Mouse (Mus musculus): ENCODE measurements around the gene Tsr2. TPM values are rescaled to one million over a fixed set of nuclear protein-coding genes. Genes with fewer than 3 reads are reported as not detected.

Gene Tsr2
- total RNA-seq, 2 experiments from 2014 or later, result 10.1 to 10.6 TPM

GRCm38 (mm10) chrX:151047431-151048058 is 48.8 kb downstream of the Tsr2 start:
- DNase-seq (ENCODE audit: low spot score), result peak; percentile 12
- intact Hi-C loops (cut with DNase I), result no loop called here

GRCm38 (mm10) chrX:151046777-151047430 is 49.4 kb downstream of the Tsr2 start:
- intact Hi-C loops (cut with DNase I), result no loop called here
- DNase-seq (ENCODE audit: low spot score), result peak; percentile 70

- no peak for DNase-seq (ENCODE audit: low spot score)
- intact Hi-C loops (cut with DNase I), result no loop called here
These were observed 50.0 kb downstream of the Tsr2 start for GRCm38 (mm10) chrX:151046321-151046720.

- intact Hi-C loops (cut with DNase I), result no loop called here
- DNase-seq (ENCODE audit: low spot score), result no peak
These were observed 50.5 kb downstream of the Tsr2 start, which contains the start of gene Fgd1 for GRCm38 (mm10) chrX:151045850-151046249. Gene Fgd1, plus strand, starts transcription at chrX:151046150.

- DNase-seq (ENCODE audit: low spot score), result no peak
- intact Hi-C loops (cut with DNase I), result no loop called here
These were observed 55.1 kb downstream of the Tsr2 start for GRCm38 (mm10) chrX:151041223-151041622.

Other genes with a start within 250 kb of the Tsr2 start
- gene Gnl3l, start 79.2 kb downstream of the Tsr2 start, total RNA-seq (2021), result 10 to 100 TPM; 34.9 to 40.3 TPM
- gene Fgd1, start 50.4 kb downstream of the Tsr2 start, total RNA-seq (2021), result 10 to 100 TPM in 1 of 2 experiments, 1 to 10 TPM in 1; 9.2 to 10.9 TPM
- under 1 TPM; 0.10 to 0.17 TPM for gene Wnk3, start 101.5 kb upstream of the Tsr2 start, total RNA-seq (2021)
- gene Fam120c, start 247.6 kb upstream of the Tsr2 start, total RNA-seq (2021), result 10 to 100 TPM; 13.1 to 13.9 TPM

Data from heart, postnatal 25 days (tissue).